Mouse (Mus musculus) liver, adult (tissue): Measurements from ENCODE around the gene Nectin4.
A peak's percentile ranks its signal among the peaks of the same experiment; 100 is the strongest.

Source experiments
- GATA4 ChIP-seq: IDR thresholded peaks from 2 replicates; pipeline ENCODE4 v1.6.1; 2014; ENCODE audit warnings: mild to moderate bottlenecking, low read length; ENCODE audit not compliant: insufficient replicate concordance

The Nectin4 gene

GRCm38 (mm10) chr1:171419905-171420304, 50.0 kb downstream of the Nectin4 start:
- no peak for TF ChIP-seq GATA4

DNA sequence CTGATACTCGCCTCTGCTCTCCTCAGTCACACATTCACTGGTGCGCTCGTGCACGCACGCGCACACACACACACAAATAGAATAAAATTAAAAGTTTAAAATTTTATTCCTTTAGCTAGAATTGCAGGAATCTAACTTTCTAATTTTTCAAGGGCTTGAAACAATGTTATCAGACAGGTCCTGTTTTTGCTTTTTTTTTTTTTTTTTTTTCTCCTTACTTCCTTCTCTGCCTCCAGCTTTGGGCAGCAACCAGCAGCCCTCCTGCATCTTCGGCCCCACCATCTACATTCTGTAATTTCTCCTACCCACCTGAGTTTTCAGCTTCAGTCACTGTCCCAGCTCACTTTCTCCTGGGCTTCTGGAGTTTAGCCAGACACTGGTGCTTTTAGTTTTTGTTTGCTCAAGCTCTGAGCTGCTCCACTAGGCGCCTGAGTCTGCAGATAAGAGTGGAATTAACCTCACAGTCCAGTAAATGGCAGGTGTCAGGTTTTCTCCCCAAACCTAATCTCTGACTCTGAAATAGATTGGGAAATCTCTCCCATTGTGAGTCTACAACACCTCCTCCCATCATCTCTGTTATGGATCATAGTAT, 52.7 kb downstream of the Nectin4 start:
- TF ChIP-seq GATA4, result peak; percentile 51; the same call in 1 of the 2 replicates

GRCm38 (mm10) chr1:171424638-171425037, 54.7 kb downstream of the Nectin4 start:
- TF ChIP-seq GATA4, result no peak

- TF ChIP-seq GATA4, result peak; percentile 98
Measured at GRCm38 (mm10) chr1:171425126-171425525, 55.2 kb downstream of the Nectin4 start.

- TF ChIP-seq GATA4, result no peak
Measured at GRCm38 (mm10) chr1:171432158-171432557, 62.3 kb downstream of the Nectin4 start.

DNA sequence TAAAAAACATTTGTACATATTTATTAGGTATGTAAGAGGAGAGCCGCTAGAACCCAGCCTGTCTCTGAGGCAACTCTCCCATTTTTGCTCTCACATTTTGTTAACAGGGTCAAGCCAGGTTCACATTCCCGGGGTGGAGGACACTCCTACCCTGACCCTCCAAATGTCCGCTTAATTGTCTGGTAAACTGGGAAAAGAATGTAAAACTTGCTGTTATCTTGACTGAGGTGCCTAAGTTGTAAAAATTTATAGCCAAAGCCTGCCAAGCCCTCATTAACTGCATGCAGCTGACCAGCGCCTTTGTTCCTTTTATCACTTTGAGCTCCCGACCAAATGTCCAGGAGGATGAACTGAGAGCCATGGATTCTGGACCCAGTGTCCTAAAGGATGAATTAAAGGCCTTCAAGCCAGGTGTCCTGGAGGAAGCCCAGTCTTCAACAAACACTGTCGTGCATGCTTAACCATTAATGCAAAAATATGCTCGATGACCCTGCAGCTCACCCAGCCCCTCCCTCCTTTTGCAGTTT, 65.5 kb downstream of the Nectin4 start:
- no peak for TF ChIP-seq GATA4

GRCm38 (mm10) chr1:171435974-171436373, 66.1 kb downstream of the Nectin4 start:
- TF ChIP-seq GATA4, result no peak

GRCm38 (mm10) chr1:171437264-171438013, 67.5 kb downstream of the Nectin4 start, which contains the start of gene F11r:
Gene F11r (plus strand): TSS chr1:171437535.
- no peak for TF ChIP-seq GATA4
